Mouse (Mus musculus) forebrain, embryonic 14.5 days (tissue): ENCODE results near the gene Vapb. TPM values are rescaled to one million over a fixed set of nuclear protein-coding genes. Genes with fewer than 3 reads are reported as not detected.

Source experiments
- ATAC-seq: fragments of 200-750 bp; cut with Nextera tagmentation; 2 replicates; pipeline ENCODE4 v1.8.0; 2017; ENCODE audit warnings: mild to moderate bottlenecking, moderate library complexity
- DNase-seq: peaks from one replicate; pipeline ENCODE4 v3.0.0-alpha.2; 2015; ENCODE audit warnings: low spot score
- H3K27ac ChIP-seq: fragments of 300-500 bp; sonication (generic); 2 replicates; pipeline ENCODE4 v1.5.1; 2014; ENCODE audit warnings: low read depth, mild to moderate bottlenecking, control low read depth, low read length, moderate library complexity
- H3K27me3 ChIP-seq: fragments of 300-500 bp; sonication (generic); replicated peaks from 2 replicates; pipeline ENCODE4 v1.6.1; 2014; ENCODE audit warnings: low read length, control low read depth, mixed read lengths; ENCODE audit not compliant: control insufficient read depth, insufficient read depth
- H3K36me3 ChIP-seq: fragments of 300-500 bp; sonication (generic); 2 replicates; pipeline ENCODE4 v1.6.1; 2014; ENCODE audit warnings: low read length, control low read depth; ENCODE audit not compliant: control insufficient read depth, insufficient read depth
- H3K4me1 ChIP-seq: fragments of 300-500 bp; sonication (generic); 2 replicates; pipeline ENCODE4 v1.6.1; 2014; ENCODE audit warnings: antibody characterized with exemption, low read length, control low read depth; ENCODE audit not compliant: control insufficient read depth, insufficient read depth
- H3K4me2 ChIP-seq: fragments of 300-500 bp; sonication (generic); 2 replicates; pipeline ENCODE4 v1.6.1; 2014; ENCODE audit warnings: mild to moderate bottlenecking, control low read depth, low read length
- H3K4me3 ChIP-seq: fragments of 300-500 bp; sonication (generic); 2 replicates; pipeline ENCODE4 v1.5.1; 2014; ENCODE audit warnings: low read depth, low read length, control low read depth
- H3K9ac ChIP-seq: fragments of 300-500 bp; sonication (generic); 2 replicates; pipeline ENCODE4 v1.6.1; 2014; ENCODE audit warnings: mild to moderate bottlenecking, low read length, control low read depth, moderate library complexity
- H3K9me3 ChIP-seq: fragments of 300-500 bp; sonication (generic); replicated peaks from 2 replicates; pipeline ENCODE4 v1.6.1; 2016; ENCODE audit warnings: low read length, control low read depth, mixed read lengths; ENCODE audit not compliant: control insufficient read depth
- WGBS: fragments of 180-500 bp; shearing (Covaris S2); extraction: QIAGEN DNeasy Blood & Tissue Kit; methylation state at CpG from one replicate; pipeline ENCODE4 v1.1.7; 2014; 5-methylcytosine and 5-hydroxymethylcytosine counted together
- polyA plus RNA-seq: library from polyadenylated mRNA; unstranded; fragments of >200 nt; fragmentation: Nextera tagmentation; extraction: Ambion mirVana; gene quantifications from 2 replicates; pipeline ENCODE4 v1.2.1, GENCODE M21; 2014

Vapb gene
- polyA plus RNA-seq, 1 experiment from 2014 or later, result 13.9 TPM

DNA sequence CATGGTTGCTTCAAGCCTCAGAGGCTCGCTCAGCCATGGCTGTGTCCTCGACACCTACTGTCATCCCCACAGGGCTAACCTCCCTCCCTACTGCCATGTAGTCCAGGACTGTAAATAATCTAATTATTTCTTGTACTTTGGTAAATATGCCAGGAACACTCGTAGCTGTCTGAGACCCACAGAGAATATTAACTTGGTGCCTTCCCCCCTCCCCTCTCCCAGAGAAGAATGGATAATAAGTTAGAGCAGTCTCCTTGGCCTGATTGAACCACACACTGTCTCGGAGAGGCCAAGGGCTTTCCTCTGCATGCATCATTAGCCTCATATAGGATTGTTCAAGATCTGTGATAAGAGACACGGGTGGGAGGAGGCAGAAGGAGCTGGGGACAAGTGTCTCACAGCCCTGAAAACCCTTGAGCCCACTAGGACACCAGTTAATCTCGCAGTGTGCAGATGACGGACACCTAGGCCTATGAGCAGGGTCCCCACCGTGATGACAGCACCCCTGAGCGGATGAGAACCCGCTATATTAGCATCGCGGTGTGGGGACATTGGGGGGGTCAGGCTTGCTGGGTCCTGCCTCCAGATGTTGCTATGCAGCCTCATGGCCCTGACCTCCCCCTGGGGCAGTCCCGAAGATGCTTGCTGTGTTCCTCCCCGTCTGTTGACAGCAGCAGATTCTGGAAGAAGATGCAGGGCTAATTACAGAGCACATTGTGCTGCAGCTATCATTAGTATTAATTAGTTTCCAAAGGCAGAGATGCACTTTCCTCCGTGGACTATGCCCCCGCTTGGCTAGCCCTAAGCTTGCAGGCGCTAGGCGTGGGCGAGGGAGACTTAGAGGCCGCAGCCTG, 54.8 kb downstream of the Vapb start:
- Histone ChIP-seq H3K4me3 (no peak overlapping the region), H3K36me3 (no peaks in the 10 kb centered on the region), H3K9me3 (no peaks in the 10 kb centered on the region), H3K4me1 (peaks cover 18% of the 10 kb centered on the region), H3K9ac (0 out of 2 replicates have a peak overlapping the region, but pooled peaks have one; percentile 3), H3K4me2 (no peak overlapping the region), H3K27ac (no peak overlapping the region), H3K27me3 (no peaks in the 10 kb centered on the region)
- WGBS, result 58% methylated on average over 20 of the region's 20 CpGs
- peak; percentile 25; the same call in 1 of the 2 replicates for ATAC-seq
- no peak for DNase-seq

DNA sequence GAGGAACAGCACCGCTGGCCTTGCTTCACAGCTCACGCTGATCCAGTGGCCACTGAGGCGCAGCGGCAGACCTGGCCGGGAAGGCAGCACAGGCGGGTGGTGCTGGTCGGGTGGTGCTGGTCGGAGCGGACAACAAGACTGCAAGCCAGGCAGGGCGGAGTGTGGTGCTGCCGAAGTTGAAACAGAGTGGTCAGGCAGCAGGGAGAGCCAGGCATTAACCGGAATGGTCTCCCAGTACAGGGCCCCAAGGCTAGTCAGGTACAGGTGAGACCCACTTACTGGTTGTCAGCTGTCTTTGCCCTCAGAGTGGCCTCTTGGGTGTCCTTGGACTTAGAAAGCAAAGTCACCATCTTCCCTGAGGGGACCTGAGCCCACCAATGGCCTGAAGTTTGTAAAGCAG, 56.7 kb downstream of the Vapb start:
- 96% methylated on average over 12 of the region's 12 CpGs for WGBS
- peaks cover 18% of the 10 kb centered on the region for H3K4me1 ChIP-seq

DNA sequence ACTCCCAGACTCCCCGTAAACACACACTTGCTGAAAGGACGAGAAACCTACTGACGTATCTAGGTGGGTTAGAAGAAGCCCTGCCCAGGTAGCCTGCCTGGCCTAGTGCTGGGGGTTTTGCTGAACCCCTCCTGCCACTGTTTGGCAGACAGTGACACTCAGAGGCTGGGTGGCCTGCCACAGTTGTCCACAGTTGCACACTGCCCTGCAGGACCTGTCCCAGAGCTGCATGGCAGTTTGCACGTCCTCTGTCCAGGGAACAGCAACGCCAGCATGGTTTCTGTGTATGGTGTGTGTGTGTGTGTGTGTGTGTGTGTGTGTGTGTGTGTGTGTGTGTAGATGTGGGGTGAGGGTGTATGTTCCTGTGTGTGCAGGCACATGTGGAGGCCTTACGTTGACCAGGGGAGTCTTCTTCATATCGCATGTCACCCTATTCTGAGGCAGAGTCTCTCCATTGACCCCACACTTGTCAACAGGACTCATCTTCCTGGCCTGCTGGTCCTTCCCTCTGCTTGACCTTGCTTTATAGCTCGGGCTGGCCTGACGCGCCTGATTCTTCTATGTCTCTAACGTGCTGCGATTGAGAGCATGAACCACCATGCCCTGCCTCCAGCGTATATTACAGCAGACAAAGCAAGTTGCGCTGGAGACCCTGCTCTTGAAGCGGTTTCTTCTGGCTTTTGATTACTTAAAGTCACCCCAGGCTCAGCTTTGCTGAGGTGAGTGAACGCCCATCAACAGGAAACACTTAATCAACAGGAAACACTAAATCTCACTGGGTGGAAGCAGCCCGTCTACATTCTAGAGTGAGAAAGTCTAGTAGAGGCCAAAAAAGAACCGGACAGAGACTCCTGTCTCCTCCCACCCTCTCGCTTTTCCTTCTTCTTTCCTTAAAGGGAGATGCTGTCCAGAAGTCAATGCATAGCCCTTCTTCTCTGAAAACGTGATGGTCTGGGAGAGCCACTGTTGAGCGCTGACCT, 57.5 kb downstream of the Vapb start:
- Histone ChIP-seq H3K9me3 (no peaks in the 10 kb centered on the region), H3K4me1 (peaks cover 14% of the 10 kb centered on the region), H3K27ac (no peak overlapping the region), H3K4me2 (no peak overlapping the region), H3K27me3 (no peaks in the 10 kb centered on the region), H3K36me3 (no peaks in the 10 kb centered on the region), H3K9ac (no peak overlapping the region), H3K4me3 (no peak overlapping the region)
- ATAC-seq (no peak), DNase-seq (no peak)
- WGBS, result 88% methylated on average over 21 of the region's 21 CpGs

More for the DNA sequence above, 56.7 kb downstream of the Vapb start:
- no peak overlapping the region for H3K9ac ChIP-seq
- DNase-seq, result no peak
- no peaks in the 10 kb centered on the region for H3K36me3 ChIP-seq
- no peak for ATAC-seq
- H3K27me3 ChIP-seq, result no peaks in the 10 kb centered on the region
- H3K4me3 ChIP-seq, result no peak overlapping the region
- no peaks in the 10 kb centered on the region for H3K9me3 ChIP-seq
- no peak overlapping the region for H3K4me2 ChIP-seq
- no peak overlapping the region for H3K27ac ChIP-seq

DNA sequence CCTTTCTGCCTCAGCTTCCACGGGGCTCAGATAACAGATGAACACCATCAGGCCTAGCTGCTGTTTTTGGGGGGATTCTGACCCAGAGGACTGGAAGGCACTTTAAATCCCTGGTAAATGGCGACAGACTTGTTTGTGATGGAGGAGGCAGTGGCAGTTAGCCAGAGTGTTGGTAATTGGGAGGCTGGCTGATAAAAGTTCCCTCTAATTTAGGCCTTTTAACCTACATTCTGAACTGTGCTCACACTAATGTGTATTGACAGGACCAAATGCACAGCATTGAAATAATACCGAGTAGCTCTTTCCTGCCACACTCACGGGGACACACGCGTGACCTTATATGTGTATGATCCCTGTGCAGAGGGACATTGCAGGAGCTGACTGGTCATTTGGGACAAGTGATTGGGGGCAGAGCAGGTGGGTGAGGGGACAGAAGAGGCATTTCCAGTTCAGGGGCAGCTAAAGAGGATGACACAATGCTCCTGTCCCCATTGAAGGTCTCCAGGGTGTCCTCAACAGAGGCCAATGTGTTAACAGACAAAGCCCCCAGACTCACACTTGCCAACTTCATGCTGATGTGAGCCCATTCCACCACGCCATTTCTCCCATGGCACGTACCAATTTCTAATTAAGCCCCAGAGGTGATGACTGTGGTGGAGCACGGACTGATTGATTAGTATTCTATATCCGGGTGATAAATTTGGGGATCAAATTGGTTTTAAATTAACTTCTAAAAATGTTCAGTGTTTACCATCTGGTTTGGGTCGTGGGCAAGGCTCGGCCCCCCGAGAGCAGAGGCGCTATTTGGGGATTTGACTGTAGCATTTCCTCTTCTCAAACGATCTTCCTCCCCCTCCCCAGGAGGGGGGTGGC, 58.7 kb downstream of the Vapb start:
- H3K4me1 ChIP-seq, result peaks cover 9% of the 10 kb centered on the region
- no peak overlapping the region for H3K4me2 ChIP-seq
- no peaks in the 10 kb centered on the region for H3K9me3 ChIP-seq
- 69% methylated on average over 15 of the region's 15 CpGs for WGBS
- H3K27ac ChIP-seq, result no peak overlapping the region
- no peak overlapping the region for H3K9ac ChIP-seq
- ATAC-seq, result no peak
- DNase-seq, result no peak
- H3K4me3 ChIP-seq, result no peak overlapping the region
- H3K27me3 ChIP-seq, result no peaks in the 10 kb centered on the region
- no peaks in the 10 kb centered on the region for H3K36me3 ChIP-seq

DNA sequence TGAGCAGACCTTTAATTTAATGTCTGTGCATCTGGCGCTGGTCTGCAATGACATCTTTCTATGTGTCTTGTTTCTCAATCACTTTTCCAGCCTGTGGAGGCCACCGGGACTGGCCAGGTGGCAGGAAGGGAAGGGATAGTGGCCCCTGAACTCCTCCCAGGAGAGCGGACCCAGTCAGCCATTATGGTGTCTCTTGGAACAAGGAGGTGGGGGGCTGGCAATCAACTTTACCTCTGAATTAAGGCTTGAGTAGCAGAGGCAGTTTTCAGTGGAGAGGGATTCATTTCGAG, 59.3 kb downstream of the Vapb start:
- ATAC-seq, result no peak
- H3K9me3 ChIP-seq, result no peaks in the 10 kb centered on the region
- no peak overlapping the region for H3K4me3 ChIP-seq
- DNase-seq, result no peak
- 80% methylated on average over 4 of the region's 4 CpGs for WGBS
- no peak overlapping the region for H3K9ac ChIP-seq
- no peak overlapping the region for H3K4me2 ChIP-seq
- H3K27ac ChIP-seq, result no peak overlapping the region
- H3K36me3 ChIP-seq, result no peaks in the 10 kb centered on the region
- no peaks in the 10 kb centered on the region for H3K27me3 ChIP-seq
- peaks cover 6% of the 10 kb centered on the region for H3K4me1 ChIP-seq

DNA sequence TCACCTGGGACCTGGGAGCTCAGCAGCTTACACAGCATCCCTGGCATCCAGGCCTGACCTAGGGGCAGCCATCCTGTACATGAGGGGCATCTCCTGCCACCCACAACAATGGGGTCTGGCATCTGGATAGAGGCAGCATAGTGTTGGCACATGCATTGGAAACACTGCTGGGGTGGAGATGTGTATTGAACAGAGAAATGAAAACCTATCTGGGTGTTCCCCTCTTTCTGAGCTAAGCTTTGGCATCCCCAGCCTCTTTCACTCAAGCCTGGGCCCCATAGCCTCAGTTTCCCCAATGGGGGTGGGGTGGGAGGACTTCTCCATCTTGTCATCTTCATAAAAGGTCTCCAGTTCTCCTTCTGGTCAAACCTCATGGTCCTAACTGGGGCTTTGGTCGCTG, 62.2 kb downstream of the Vapb start:
- no peak for DNase-seq
- H3K27me3 ChIP-seq, result no peaks in the 10 kb centered on the region
- ATAC-seq, result no peak
- H3K4me1 ChIP-seq, result no peaks in the 10 kb centered on the region
- H3K27ac ChIP-seq, result no peak overlapping the region
- no peaks in the 10 kb centered on the region for H3K36me3 ChIP-seq
- no peak overlapping the region for H3K4me3 ChIP-seq
- no peaks in the 10 kb centered on the region for H3K9me3 ChIP-seq
- no peak overlapping the region for H3K4me2 ChIP-seq
- WGBS, result 85% methylated on average over 1 of the region's 1 CpGs
- no peak overlapping the region for H3K9ac ChIP-seq

DNA sequence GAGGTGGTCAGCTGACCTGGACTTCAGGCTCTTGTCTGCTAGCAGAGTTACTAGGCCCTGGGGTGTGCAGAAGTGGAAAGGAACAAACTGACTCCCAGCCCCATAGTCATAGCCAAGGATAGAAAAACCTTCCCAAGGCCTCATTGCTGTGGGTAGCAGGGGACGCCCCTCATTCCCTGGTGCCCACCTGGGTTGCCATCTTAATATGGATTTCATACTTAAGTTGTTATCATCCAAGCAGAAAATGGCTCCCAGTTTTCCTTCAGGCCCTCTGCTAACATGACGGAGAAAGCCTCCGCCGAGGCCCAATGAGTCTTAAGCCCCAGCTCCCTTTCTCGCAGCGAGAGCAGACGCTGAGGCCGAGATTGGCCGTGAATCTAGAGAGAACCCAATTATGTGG, 63.3 kb downstream of the Vapb start:
- H3K4me2 ChIP-seq, result no peak overlapping the region
- no peak overlapping the region for H3K9ac ChIP-seq
- H3K4me1 ChIP-seq, result no peaks in the 10 kb centered on the region
- 89% methylated on average over 9 of the region's 9 CpGs for whole genome bisulfite sequencing
- H3K27ac ChIP-seq, result no peak overlapping the region
- no peak for ATAC-seq
- no peak overlapping the region for H3K4me3 ChIP-seq
- H3K27me3 ChIP-seq, result no peaks in the 10 kb centered on the region
- no peak for DNase-seq
- no peaks in the 10 kb centered on the region for H3K9me3 ChIP-seq
- no peaks in the 10 kb centered on the region for H3K36me3 ChIP-seq

DNA sequence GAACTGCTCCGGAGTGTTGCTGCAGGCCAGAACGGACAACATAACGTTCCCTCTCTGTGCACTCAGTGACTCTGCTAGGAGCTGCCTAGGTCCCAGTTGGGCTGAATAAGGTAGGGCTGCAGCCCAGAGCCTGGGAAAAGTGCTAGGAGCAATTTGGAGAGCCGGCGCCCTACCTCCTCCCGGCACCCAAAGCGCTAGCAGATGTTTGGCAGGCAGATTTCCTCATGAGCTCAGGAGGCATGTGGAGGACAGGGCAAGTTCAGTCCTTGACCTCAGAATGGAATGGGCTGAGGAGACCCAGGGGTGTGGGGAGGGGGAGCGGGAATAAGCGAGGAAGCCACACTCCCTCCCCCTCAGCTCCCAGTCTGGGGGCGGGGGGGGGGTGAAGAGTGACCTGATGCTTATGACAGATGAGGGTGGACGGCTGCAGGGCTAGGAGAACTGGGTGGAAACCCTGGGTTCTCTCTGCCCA, 64.1 kb downstream of the Vapb start:
- Histone ChIP-seq H3K4me2 (no peak overlapping the region), H3K27ac (no peak overlapping the region), H3K4me1 (no peaks in the 10 kb centered on the region), H3K9me3 (no peaks in the 10 kb centered on the region), H3K36me3 (no peaks in the 10 kb centered on the region), H3K27me3 (no peaks in the 10 kb centered on the region), H3K9ac (no peak overlapping the region), H3K4me3 (no peak overlapping the region)
- ATAC-seq, result no peak
- no peak for DNase-seq
- 83% methylated on average over 11 of the region's 11 CpGs for WGBS
